Mouse (Mus musculus) CH12F3 (cell line): ENCODE results near the gene Wnk4.

Experiments
- in situ Hi-C: fragments of 300-500 bp; cut with MboI; formaldehyde crosslinking; loops from 2 replicates; pipeline ENCODE4 v1.14.3; 2020; ENCODE audit warnings: low sequenced_read_pairs

Wnk4 gene

GRCm38 (mm10) chr11:101259948-101260825, at the start of gene Wnk4:
TSS of gene Wnk4 (plus strand) at chr11:101260567.
- in situ Hi-C loops, result no loop called here

GRCm38 (mm10) chr11:101211970-101212369, 48.4 kb upstream of the Wnk4 start:
- in situ Hi-C loops, result loop anchor here (10.0 kb wide), 1 partner anchor 183 kb away; no protein-coding TSS in a partner anchor

- in situ Hi-C loops, result loop anchor here (5.0 to 10.0 kb wide), 2 partner anchors 35 to 178 kb away; partner anchors contain the start of gene Vps25
Measured at GRCm38 (mm10) chr11:101216936-101217335, 43.4 kb upstream of the Wnk4 start.

- in situ Hi-C loops, result loop anchor here (5.0 to 10.0 kb wide), 2 partner anchors 34 to 176 kb away; partner anchors contain the start of gene Vps25
Measured at GRCm38 (mm10) chr11:101218436-101219055, 41.8 kb upstream of the Wnk4 start.

GRCm38 (mm10) chr11:101220853-101221252, 39.5 kb upstream of the Wnk4 start:
- in situ Hi-C loops, result no loop called here

GRCm38 (mm10) chr11:101221306-101221986, 38.9 kb upstream of the Wnk4 start:
- in situ Hi-C loops, result no loop called here

- in situ Hi-C loops, result no loop called here
Measured at GRCm38 (mm10) chr11:101224337-101224736, 36.0 kb upstream of the Wnk4 start.

GRCm38 (mm10) chr11:101225331-101226064, 34.9 kb upstream of the Wnk4 start:
- in situ Hi-C loops, result no loop called here

GRCm38 (mm10) chr11:101226065-101226701, 34.2 kb upstream of the Wnk4 start, which contains the start of gene Ezh1:
TSS of gene Ezh1 (minus strand) at chr11:101226463.
- in situ Hi-C loops, result no loop called here

- in situ Hi-C loops, result no loop called here
Measured at GRCm38 (mm10) chr11:101229361-101229900, 30.9 kb upstream of the Wnk4 start.

- in situ Hi-C loops, result no loop called here
Measured at GRCm38 (mm10) chr11:101230061-101230511, 30.3 kb upstream of the Wnk4 start.

GRCm38 (mm10) chr11:101230526-101230925, 29.8 kb upstream of the Wnk4 start:
- in situ Hi-C loops, result no loop called here

GRCm38 (mm10) chr11:101230991-101231871, 29.1 kb upstream of the Wnk4 start:
- in situ Hi-C loops, result no loop called here

GRCm38 (mm10) chr11:101232010-101232839, 28.1 kb upstream of the Wnk4 start:
- in situ Hi-C loops, result no loop called here

GRCm38 (mm10) chr11:101233240-101233639, 27.1 kb upstream of the Wnk4 start:
- in situ Hi-C loops, result no loop called here

- in situ Hi-C loops, result no loop called here
Measured at GRCm38 (mm10) chr11:101234124-101234523, 26.2 kb upstream of the Wnk4 start.

GRCm38 (mm10) chr11:101235429-101235828, 24.9 kb upstream of the Wnk4 start:
- in situ Hi-C loops, result no loop called here

GRCm38 (mm10) chr11:101236782-101237181, 23.6 kb upstream of the Wnk4 start:
- in situ Hi-C loops, result no loop called here
